Mouse (Mus musculus) heart, postnatal 14 days (tissue): ENCODE results near the gene Dnm3. TPM values are rescaled to one million over a fixed set of nuclear protein-coding genes. Genes with fewer than 3 reads are reported as not detected.

Experiments
- DNase-seq, 2 experiments: peaks; one replicate each; pipeline ENCODE4 v3.0.0; 2021 to 2022
- intact Hi-C: fragments of 180-260 bp; cut with DNase I; formaldehyde crosslinking; loops from one replicate; pipeline ENCODE4 v1.15.1; 2025
- total RNA-seq, 2 experiments: library from RNA; stranded (reverse); gene quantifications; 2 replicates each; pipeline ENCODE4 v1.2.3; 2021

Gene Dnm3
- total RNA-seq, 2 experiments from 2014 or later: 11.1 to 14.9 TPM

DNA sequence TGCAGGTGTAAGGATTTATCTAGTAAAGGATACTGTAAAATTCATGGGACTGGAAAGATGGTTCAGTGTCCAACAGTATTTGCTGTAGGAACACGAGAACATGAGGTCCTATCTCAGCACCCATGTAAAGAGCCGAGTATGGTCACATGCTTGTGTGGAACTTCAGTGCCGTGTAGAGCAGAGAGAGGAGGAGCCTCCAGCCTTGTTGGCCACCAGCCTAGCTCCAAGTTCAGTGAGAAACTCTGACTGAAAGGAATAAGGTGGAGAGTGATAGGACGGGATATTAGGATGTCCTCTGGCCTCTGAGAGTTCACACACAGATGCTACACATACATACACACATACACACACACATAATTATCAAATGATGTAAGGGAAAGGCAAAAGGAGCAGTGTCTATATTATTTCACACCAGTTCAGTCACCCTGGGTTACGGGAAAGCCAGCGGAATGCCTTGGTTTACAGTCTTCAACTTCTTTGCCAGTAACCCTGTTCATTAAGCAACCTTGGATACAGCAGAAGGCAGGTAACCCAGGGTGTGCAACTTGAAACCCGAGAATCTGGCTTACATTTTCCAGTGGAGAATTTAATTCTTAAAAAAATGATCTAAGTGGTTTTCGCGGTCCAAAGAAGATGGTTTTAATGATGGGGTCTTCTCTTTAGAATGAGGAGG, 497.1 kb downstream of the Dnm3 start:
- no peak for DNase-seq
- intact Hi-C loops: no loop called here

DNA sequence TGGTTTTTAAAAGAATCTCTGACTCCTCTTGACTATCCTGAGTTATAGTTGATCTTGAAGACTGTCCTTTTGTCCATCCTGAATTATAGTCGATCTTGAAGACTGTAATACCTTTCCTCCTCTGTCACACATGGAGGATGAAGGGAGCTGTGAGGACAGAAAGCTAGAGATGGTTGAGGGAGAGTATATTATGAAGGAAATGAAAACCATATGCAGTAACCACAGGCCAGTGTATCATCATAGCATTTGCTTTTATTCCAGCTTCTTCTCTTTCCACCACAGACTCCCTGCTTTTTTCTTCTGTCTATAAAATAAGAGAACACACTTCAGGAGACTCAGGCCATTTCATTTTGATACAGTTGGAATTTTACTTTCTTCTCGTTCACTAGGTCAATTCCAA, 497.8 kb downstream of the Dnm3 start:
- intact Hi-C loops: no loop called here
- no peak for DNase-seq

DNA sequence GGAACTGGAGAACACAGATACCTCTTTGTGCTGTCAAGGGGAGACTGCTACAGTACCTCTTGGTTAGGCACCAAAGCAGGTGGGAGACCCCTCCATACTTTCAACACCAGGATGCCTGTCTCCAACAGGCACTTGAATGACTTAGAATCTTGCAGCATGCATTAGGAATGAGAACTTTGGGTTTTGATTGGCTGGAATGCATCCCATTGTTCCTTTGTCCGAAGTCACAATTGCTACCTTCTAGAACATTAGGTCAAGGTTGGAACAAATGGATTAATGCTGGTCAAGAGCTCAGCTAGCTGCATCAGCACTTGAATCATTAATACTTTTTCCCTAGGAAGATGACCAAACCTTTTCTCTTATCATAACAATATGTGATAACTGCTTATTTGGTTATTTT, 498.3 kb downstream of the Dnm3 start, which contains the start of gene 4930558K02Rik:
4930558K02Rik (minus strand) TSS at position 101 of the 400 bp plus-strand sequence.
- DNase-seq: no peak
- intact Hi-C loops: loop anchor here (5.0 kb wide), 1 partner anchor 232 kb away; no protein-coding TSS in a partner anchor

DNA sequence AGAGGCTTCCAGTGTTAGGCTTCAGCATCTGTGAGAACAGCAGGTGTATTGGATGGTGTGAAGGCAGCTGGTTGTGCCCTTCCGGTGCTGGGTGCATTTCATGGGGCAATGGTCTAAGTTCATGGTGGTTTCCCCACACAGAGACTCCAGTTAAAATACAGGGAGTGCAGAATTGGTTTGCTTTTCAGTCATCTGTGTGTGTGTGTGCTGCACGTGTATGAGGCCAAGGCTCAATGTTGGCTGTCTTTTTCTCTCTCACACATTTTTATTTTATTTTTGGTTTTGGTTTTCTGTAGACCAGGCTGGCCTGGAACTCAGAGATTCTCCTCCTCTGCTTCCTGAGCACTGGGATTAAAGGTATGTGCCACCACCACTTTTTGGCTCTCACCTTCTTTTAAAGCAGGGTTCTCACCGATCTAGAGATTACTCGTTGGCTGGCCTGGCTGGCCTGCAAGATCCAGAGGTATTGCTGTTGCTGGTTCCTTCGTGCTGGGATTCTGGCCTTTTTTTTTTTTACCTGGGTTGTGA, 499.6 kb downstream of the Dnm3 start:
- intact Hi-C loops: loop anchor here (5.0 kb wide), 1 partner anchor 231 kb away; no protein-coding TSS in a partner anchor
- no peak for DNase-seq

DNA sequence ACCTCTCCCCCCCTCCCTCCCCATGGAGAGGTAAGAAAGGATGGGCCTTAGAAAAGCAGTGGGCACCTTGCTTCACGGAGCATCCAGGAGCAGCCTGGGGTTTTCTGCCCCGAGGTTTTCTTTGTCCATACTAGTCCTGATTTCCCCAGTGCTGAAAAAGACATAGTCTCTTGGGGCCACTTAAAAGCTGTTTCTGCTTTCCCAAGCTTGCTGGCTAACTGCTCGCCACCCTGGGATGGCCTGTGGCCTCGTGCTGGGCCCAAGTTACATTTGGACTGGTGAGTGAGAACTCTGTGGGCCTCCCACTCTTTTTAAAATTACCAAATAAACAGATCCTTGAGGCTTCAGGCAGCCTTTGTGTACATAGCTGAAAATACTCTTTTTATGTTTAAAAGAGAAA, 500.5 kb downstream of the Dnm3 start:
- intact Hi-C loops: loop anchor here (5.0 kb wide), 1 partner anchor 230 kb away; no protein-coding TSS in a partner anchor

DNA sequence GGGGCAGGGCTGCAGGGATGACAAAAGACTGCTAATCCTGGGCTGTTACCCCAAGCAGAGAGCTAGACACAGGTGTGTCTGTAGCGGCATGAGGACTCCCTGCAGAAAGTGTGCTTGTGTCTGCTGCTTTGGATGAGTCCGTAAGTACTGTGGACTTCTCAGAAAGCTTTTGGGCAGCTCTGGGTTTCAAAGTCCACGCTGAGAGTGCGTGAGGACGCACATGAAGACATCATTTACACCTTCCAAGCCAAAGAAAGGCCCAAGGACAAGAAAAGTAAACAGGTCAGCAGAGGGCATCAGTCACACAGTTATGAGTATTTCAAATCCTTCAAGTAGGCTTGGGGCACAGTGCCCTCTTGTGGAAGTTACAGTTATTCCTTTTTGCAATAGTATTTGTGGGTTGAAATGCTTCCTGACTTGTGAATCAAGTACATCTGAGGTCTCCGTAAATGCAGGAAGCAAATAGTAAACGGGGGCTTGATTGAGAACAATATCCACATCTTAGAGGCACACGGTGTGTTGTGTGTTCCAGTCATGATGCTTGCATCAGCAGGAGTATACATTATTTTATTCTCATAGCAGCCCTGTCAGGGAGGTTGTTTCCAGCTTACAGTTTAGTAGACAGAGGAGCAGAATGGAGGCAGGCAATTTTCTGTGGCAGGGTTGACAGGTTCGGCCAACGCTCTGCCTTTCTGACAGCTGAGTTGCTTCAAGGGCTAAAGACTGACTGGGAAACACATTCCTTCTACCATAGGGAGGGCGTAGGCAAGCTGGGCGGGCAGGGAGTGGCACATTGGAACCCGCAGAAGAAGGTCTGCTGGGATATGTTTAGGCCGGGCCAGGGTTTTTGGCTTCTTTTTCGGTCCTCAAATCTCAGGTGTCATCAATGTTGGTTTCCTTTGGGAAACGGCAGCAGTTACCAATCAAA, 501.3 kb downstream of the Dnm3 start:
- intact Hi-C loops: loop anchor here (5.0 kb wide), 1 partner anchor 229 kb away; no protein-coding TSS in a partner anchor
- DNase-seq: peak; percentile 75 to 83

More for the DNA sequence above, 500.5 kb downstream of the Dnm3 start:
- peak in 1 of 2 experiments; percentile 16 for DNase-seq

DNA sequence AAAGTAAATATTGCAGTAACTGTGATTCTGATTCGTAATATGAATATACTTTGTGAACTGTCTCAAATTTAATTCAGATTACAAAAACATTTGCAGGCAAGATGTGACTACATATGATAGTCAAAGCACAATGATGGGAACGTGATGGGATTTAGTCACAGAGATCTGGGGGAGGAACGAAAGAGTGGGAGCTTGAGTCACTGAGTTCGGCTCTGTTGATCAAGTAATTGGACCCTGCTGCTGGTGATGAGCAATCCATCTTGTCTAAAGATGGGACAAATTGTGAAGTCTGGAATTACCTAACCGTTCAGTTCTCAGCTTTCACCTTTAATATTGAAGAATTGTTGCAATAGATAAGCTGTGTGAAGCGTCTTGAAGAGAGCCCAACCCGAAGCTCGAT, 505.6 kb downstream of the Dnm3 start:
- intact Hi-C loops: no loop called here
- no peak for DNase-seq

DNA sequence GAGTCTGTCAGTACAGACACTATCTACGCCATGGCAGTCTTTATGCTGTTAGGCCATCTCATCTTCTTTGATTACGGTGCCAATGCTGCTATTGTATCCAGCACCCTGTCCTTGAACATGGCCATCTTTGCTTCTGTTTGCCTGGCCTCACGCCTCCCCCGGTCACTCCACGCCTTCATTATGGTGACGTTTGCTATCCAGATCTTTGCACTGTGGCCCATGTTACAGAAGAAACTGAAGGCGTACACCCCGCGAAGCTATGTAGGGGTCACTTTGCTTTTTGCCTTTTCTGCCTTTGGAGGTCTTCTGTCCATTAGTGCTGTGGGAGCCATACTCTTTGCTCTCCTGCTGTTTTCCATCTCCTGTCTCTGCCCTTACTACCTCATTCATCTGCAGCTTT, 507.0 kb downstream of the Dnm3 start:
- intact Hi-C loops: no loop called here
- DNase-seq: no peak

DNA sequence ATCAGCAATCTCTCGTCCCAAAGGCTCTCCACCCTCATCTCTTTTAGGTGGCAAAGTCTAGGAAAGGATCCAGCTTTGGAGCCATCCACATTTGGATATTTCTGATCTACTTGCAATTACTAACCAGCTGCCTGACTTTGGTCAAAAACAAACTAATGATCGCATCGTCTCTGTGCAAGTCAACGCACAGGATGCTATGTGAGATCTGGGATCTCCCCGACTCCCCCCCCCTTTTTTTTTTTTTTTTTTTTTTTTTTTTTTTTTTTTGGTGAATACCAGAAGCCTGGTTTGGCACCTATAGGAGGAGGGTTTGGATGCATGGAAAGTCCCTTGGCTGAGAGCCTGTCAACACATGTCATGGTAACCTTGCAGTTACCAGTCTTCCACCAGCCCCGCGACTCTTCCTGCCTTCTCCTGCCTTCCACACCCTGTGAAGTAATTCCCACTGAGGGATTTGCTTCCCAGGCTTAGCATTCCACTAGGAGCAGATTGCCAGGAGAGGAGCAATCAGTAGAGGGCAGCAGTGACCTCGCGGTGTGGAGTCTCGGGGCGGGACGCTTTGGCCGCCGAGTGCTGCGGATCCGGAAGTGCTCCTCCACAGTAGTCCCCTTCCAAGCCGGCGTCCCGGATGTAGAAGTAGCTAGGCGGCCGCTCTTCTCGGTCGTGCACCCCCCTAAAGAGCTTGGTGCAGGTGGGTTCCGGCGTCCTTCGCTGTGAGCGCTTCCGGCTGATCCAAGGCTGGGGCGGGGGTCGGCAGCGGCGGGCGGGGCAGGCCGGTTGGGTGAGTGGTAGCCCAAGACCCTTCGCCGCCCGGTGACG, 509.0 kb downstream of the Dnm3 start, which contains the start of gene Pigc:
Pigc (plus strand) TSS at position 598 of the 819 bp plus-strand sequence.
- intact Hi-C loops: loop anchor here (5.0 kb wide), 2 partner anchors 71 to 91 kb away; partner anchors contain the start of gene Suco
- DNase-seq: peak; percentile 91 to 94

DNA sequence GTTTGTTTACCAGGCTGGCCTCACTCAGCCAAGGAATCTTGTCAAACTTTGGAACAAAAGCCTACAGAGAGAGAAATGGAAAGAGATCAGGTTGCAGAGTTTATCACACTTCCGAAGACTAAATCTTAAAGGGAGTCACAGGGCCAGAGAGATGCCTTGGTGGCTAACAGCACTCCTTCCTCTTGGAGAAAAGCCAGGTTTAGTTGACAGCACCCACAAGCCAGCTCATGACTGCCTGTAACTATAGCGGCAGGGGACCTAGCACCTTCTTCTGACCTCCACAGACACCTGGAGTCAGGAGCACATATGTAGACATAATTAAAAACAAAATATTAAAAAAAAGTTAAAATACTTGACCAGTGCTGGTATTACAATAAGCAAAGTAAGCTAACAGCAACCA, 509.9 kb downstream of the Dnm3 start:
- intact Hi-C loops: loop anchor here (5.0 kb wide), 2 partner anchors 71 to 91 kb away; partner anchors contain the start of gene Suco
- no peak for DNase-seq

DNA sequence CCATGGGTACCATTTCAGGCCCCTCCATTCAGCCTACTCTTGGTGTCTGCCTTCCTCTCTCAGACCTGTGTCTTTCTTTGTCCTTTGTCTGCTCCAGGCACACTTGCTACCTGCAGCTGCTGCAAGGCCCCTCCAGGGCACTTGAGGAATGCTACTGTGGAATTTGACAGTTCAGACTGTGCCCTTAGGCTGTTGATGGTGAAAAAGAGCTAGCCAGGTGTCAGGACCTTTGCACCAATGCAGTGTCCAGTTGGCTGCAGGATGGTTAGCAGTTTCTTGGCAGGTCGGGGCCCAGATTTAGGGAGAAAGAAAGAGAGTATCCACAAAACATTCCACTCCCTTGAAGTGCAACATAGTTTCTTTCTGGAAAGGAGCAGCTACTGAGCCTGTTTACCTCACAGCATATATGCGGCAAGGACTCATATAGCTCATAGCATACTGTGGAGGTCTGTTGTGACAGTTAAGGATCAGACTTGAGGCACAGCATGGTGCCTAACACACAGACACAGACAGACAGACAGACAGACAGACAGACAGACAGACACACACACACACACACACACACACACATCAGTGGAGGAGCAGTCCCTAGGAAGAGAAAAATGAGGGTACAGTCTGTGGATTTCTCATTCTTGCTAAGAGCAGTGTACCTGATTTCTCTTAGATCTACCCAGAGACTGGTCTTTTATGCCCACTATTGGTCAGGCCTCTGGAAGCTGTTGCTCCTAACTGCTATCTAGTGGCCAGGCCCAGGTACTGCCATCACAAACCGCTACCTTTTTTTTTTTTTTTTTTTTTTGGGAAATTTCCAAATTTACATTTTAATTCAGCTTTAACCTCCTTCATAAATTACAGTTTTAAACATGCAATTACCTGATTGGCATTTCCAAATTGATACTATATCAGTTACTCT, 515.1 kb downstream of the Dnm3 start:
- intact Hi-C loops: loop anchor here (5.0 kb wide), 1 partner anchor 215 kb away; no protein-coding TSS in a partner anchor
- no peak for DNase-seq

DNA sequence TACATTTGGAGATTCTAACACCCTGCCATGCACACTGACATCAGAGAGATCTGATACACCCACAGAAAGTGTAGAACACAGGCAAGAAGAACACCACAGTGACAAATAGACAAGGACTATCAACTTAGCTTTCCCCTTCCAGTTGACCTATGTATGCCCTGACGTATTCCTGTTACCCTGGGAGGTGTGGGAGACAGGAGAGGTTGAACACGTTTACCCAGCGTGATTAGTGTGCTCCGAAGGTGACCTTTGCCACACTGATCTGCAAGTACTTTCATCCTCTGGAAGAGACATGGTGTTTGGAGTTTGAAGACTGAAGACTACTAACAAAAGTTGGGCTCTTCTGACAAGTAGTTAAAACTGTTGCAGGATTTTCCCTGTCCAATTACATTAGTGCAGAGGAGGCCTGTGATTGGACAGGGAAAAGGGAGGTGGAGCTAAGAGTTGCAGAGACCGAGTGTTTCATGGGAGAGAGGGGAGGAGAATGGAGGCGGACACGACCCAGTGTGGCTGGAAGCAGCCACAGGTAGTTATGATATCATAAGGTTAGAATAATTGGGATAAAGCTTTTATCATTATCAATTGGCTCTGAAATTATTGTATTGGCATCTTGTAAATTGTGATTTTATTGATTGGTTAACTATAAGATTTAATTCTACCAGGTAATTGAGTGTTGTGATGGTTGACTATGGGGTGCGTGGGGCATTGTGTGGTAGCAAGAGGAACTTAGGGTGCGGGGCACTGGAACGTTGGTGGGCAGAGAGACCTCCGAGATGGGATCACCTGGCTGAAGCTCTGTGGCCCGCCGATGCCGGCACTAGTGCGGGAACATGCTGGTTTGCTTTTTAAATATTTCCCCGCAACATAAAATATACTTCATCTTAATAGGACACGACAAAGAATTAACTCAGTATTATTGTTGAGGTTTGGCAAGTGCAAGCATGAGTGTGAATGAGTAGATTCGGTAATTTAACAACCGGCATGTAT, 519.6 kb downstream of the Dnm3 start:
- intact Hi-C loops: no loop called here
- DNase-seq: no peak

DNA sequence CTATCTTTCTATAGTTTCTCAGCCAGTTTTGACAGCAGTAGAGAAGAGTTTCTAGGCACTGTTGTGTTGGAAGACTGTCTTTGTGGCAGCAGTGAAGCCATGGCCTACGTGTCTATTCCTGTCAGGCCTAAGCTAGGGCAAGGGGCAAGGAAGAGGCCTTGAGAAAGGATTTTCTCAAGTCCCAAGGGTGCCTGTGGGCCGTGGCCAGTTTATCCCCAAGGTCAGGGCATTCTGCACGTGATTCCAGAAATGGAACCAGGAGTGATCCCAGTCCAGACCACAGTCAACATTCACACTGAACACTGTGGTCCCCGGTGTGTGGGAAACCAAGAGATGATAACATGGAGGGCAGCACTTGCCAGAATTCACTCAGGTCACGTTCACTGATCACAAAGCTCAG, 522.0 kb downstream of the Dnm3 start:
- DNase-seq: no peak
- intact Hi-C loops: no loop called here

DNA sequence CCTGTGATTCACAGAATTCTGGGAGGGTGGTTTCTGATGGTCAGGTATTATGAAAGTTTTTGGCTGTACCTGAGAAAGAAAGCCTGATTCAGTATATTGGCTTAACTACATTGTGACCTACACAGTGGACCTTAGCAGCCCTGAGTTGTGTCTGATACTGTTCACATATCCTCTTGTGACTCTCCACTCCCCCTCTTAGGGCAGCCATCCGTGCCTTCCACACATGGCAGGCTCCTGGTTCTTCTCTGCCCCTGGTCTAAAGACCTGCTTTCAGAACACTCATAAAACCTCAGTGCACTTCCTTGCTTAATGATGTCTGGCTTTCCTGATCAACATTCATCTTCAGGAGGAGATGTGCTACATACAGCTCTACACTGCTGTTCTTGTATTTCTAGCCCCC, 525.2 kb downstream of the Dnm3 start:
- intact Hi-C loops: no loop called here
- no peak for DNase-seq

DNA sequence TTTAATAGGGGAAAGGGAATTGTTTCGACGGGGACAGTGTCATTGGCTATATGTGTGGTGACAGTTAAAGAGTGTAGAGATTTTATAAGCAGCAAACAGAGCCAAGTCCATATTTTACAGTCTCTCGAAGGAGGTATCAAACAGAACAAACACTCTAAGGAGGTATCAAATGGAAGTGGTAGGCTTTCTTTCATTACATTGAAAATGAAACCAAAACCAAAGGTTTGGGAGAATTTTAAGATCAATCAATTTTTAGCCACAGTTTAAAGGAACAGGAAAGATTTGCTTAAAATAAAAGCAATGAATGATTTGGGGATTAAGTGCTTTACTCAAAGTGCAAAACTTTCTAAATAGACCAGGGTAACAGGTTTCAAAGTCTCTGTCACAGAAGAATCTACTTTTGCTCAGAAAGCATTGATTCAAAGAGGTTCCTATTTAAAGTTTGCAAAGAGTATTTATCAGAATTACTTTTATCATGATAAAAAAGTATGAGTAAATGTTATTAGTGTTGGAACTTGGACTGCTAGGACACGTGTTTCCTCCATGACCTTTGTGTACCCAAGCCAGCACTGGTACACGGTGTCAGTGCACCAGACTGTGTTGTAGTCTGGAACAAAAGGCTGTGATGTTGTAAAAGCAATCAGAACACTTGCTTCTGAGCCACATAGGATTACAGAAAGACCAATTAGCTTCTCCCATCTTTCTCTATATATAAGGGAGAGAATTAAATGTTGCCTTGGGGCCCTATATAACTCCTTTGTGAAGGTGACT, 526.6 kb downstream of the Dnm3 start:
- no peak for DNase-seq
- intact Hi-C loops: no loop called here

DNA sequence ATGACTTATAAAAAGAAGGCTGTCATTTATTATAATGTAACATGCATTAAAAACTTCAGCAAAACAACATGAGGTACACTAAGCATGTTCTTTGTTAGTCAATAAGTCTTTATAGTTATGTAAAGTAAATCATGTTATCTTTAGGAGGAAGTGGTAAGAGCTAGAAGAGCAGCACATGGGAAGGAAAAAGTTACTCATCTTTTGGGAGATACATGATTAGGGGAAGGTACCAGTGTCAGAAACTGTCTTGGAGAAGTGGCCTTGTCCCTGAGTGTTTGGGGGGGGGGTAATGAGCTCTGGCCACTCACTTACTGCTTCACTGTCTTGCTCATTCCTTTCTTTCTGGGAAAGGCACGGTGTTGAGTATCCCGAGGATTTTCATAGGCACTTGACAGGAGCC, 535.8 kb downstream of the Dnm3 start:
- intact Hi-C loops: no loop called here
- DNase-seq: no peak
